Mouse (Mus musculus) thymus, adult 2 months (tissue): ENCODE data around the gene Dennd4a.

Experiments used
- CTCF ChIP-seq: fragments of 200-500 bp; IDR thresholded peaks from 2 replicates; pipeline ENCODE4 v1.5.1; 2012; ENCODE audit warnings: mild to moderate bottlenecking, control low read depth, low read length, moderate library complexity, borderline replicate concordance; ENCODE audit not compliant: control insufficient read depth, poor library complexity, insufficient read depth; ENCODE audit errors: extremely low read depth
- POLR2A ChIP-seq: fragments of 200-500 bp; IDR thresholded peaks from 2 replicates; pipeline ENCODE4 v1.6.1; 2012; ENCODE audit warnings: mild to moderate bottlenecking, low read length, control low read depth, moderate library complexity; ENCODE audit not compliant: control insufficient read depth, poor library complexity, insufficient read depth; ENCODE audit errors: extremely low read depth

DNA sequence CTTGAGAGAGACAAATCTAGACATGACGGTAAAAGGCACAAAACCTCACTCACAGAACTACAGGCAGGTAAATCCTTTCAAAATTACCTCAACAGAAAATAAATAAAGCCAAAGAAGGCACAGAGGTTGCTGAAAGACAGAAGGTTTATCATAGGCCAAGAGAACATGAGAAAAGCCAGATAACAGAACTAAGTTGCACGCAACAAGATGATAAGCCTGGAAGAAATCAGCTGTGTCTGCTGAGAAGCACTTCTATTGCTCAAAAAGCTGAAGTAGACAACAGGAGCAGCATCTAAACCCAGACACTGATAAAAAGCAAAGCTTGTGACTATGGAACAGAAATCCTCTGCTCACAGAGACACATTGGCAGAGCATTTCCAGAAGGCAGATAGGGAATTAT lies 46.3 kb upstream of the Dennd4a start:
- no peak for TF ChIP-seq CTCF
- TF ChIP-seq POLR2A, result no peak
